Mouse (Mus musculus) left cerebral cortex, adult 8-10 months (tissue): ENCODE results near the gene Efna1. TPM values are rescaled to one million over a fixed set of nuclear protein-coding genes. Genes with fewer than 3 reads are reported as not detected.

Experiments used
- DNase-seq, 2 experiments: peaks; one replicate each; pipeline ENCODE4 v3.0.0; 2022; ENCODE audit warnings: low spot score in 2 of 2
- total RNA-seq, 4 experiments: library from RNA; stranded (reverse); gene quantifications; 2 replicates each; pipeline ENCODE4 v1.2.4; 2022

Efna1 gene
- total RNA-seq, 4 experiments from 2014 or later: 5.6 to 8.8 (median 6.8) TPM

GRCm38 (mm10) chr3:89244982-89245687 lies 35.8 kb downstream of the Efna1 start:
- peak in 1 of 2 experiments; percentile 74 for DNase-seq

- no peak for DNase-seq
These were observed 36.6 kb downstream of the Efna1 start for GRCm38 (mm10) chr3:89244158-89244981.

- no peak for DNase-seq
These were observed 37.3 kb downstream of the Efna1 start for GRCm38 (mm10) chr3:89243609-89244008.

GRCm38 (mm10) chr3:89242331-89242895 lies 38.5 kb downstream of the Efna1 start:
- DNase-seq: no peak

GRCm38 (mm10) chr3:89238494-89238893 lies 42.4 kb downstream of the Efna1 start:
- no peak for DNase-seq

- no peak for DNase-seq
These were observed 43.3 kb downstream of the Efna1 start for GRCm38 (mm10) chr3:89237682-89238081.

- no peak for DNase-seq
These were observed 44.4 kb downstream of the Efna1 start for GRCm38 (mm10) chr3:89236516-89236915.

GRCm38 (mm10) chr3:89233562-89234110 lies 47.3 kb downstream of the Efna1 start:
- no peak for DNase-seq

- no peak for DNase-seq
These were observed 48.3 kb downstream of the Efna1 start for GRCm38 (mm10) chr3:89232614-89233013.

- DNase-seq: no peak
These were observed 49.1 kb downstream of the Efna1 start for GRCm38 (mm10) chr3:89231772-89232275.

- no peak for DNase-seq
These were observed 49.6 kb downstream of the Efna1 start for GRCm38 (mm10) chr3:89231345-89231744.

- DNase-seq: no peak
These were observed 50.4 kb downstream of the Efna1 start for GRCm38 (mm10) chr3:89230561-89230960.

GRCm38 (mm10) chr3:89229276-89229675 lies 51.7 kb downstream of the Efna1 start:
- DNase-seq: no peak

- DNase-seq: no peak
These were observed 52.1 kb downstream of the Efna1 start, which contains the start of gene Muc1 for GRCm38 (mm10) chr3:89228836-89229235. Gene Muc1 (plus strand): TSS chr3:89229057.

GRCm38 (mm10) chr3:89228180-89228549 lies 52.8 kb downstream of the Efna1 start:
- DNase-seq: peak in 1 of 2 experiments; percentile 75

- peak; percentile 77 to 93 for DNase-seq
These were observed 53.4 kb downstream of the Efna1 start for GRCm38 (mm10) chr3:89227307-89228179.

GRCm38 (mm10) chr3:89226900-89227299 lies 54.0 kb downstream of the Efna1 start, which contains the start of gene Mtx1:
Gene Mtx1 (minus strand): TSS chr3:89227088.
- no peak for DNase-seq

GRCm38 (mm10) chr3:89226361-89226760 lies 54.6 kb downstream of the Efna1 start:
- no peak for DNase-seq

- DNase-seq: no peak
These were observed 55.0 kb downstream of the Efna1 start for GRCm38 (mm10) chr3:89225918-89226317.

GRCm38 (mm10) chr3:89225321-89225815 lies 55.6 kb downstream of the Efna1 start:
- no peak for DNase-seq
